Mouse (Mus musculus) myocyte (in vitro differentiated cells): ENCODE results near the gene Sparc. TPM values are rescaled to one million over a fixed set of nuclear protein-coding genes. Genes with fewer than 3 reads are reported as not detected.

Experiments used
- H3K27me3 ChIP-seq: one replicate; pipeline ENCODE4 v1.6.1; 2011; ENCODE audit not compliant: control insufficient read depth, insufficient read depth, insufficient read length
- H3K36me3 ChIP-seq: one replicate; pipeline ENCODE4 v1.6.1; 2011; ENCODE audit not compliant: control insufficient read depth, insufficient read depth
- H3K4me2 ChIP-seq: one replicate; pipeline ENCODE4 v1.6.1; 2011; ENCODE audit warnings: low read depth, control low read depth
- H3K4me3 ChIP-seq: one replicate; pipeline ENCODE4 v1.5.1; 2011; ENCODE audit warnings: mild to moderate bottlenecking, control low read depth, moderate library complexity
- H3K79me2 ChIP-seq: one replicate; pipeline ENCODE4 v1.6.1; 2011; ENCODE audit not compliant: control insufficient read depth, insufficient read depth
- H3ac ChIP-seq: one replicate; pipeline ENCODE4 v1.6.1; 2011; ENCODE audit not compliant: control insufficient read depth, insufficient read length
- CEBPB ChIP-seq: IDR thresholded peaks from 2 replicates; pipeline ENCODE4 v1.6.1; 2011; ENCODE audit warnings: mild to moderate bottlenecking, moderate library complexity; ENCODE audit not compliant: poor library complexity, insufficient read depth, severe bottlenecking
- E2F4 ChIP-seq: IDR thresholded peaks from one replicate; pipeline ENCODE4 v1.6.1; 2011; ENCODE audit warnings: mild to moderate bottlenecking, control low read depth, moderate library complexity; ENCODE audit not compliant: insufficient read depth
- MAX ChIP-seq: IDR thresholded peaks from one replicate; pipeline ENCODE4 v1.6.1; 2011; ENCODE audit warnings: low read depth, mild to moderate bottlenecking, control low read depth
- MYOD1 ChIP-seq, 3 experiments: IDR thresholded peaks; one replicate each; pipeline ENCODE4 v1.6.1; 2011; ENCODE audit warnings: control low read depth in 2 of 3, low read depth in 2 of 3, mild to moderate bottlenecking in 2 of 3, moderate library complexity in 1 of 3; ENCODE audit not compliant: insufficient read length in 2 of 3, control insufficient read depth in 1 of 3
- MYOG ChIP-seq, 3 experiments: IDR thresholded peaks; one replicate each; pipeline ENCODE4 v1.6.1; 2011; ENCODE audit warnings: control low read depth in 2 of 3, low read depth in 2 of 3, mild to moderate bottlenecking in 2 of 3; ENCODE audit not compliant: insufficient read length in 2 of 3, control insufficient read depth in 1 of 3, insufficient read depth in 1 of 3
- POLR2A ChIP-seq: IDR thresholded peaks from one replicate; pipeline ENCODE4 v1.6.1; 2011; ENCODE audit warnings: low read depth, mild to moderate bottlenecking, control low read depth, moderate library complexity; ENCODE audit not compliant: insufficient read length
- POLR2AphosphoS2 ChIP-seq: IDR thresholded peaks from one replicate; pipeline ENCODE4 v1.6.1; 2011; ENCODE audit warnings: low read depth, control low read depth; ENCODE audit not compliant: insufficient read length
- REST ChIP-seq: IDR thresholded peaks from one replicate; pipeline ENCODE4 v1.6.1; 2011; ENCODE audit warnings: mild to moderate bottlenecking, control low read depth, moderate library complexity; ENCODE audit not compliant: insufficient read depth, insufficient read length
- SRF ChIP-seq: IDR thresholded peaks from one replicate; pipeline ENCODE4 v1.6.1; 2011; ENCODE audit warnings: low read depth; ENCODE audit not compliant: control insufficient read depth, insufficient read length
- TCF12 ChIP-seq: IDR thresholded peaks from one replicate; pipeline ENCODE4 v1.6.1; 2011; ENCODE audit warnings: mild to moderate bottlenecking, control low read depth; ENCODE audit not compliant: poor library complexity, insufficient read depth, severe bottlenecking
- TCF3 ChIP-seq: IDR thresholded peaks from one replicate; pipeline ENCODE4 v1.6.1; 2011; ENCODE audit warnings: low read depth, control low read depth; ENCODE audit not compliant: insufficient read length
- USF1 ChIP-seq: IDR thresholded peaks from one replicate; pipeline ENCODE4 v1.6.1; 2011; ENCODE audit warnings: low read depth, mild to moderate bottlenecking, control low read depth, moderate library complexity
- polyA plus RNA-seq: library from polyadenylated mRNA; unstranded; fragments of >200 nt; fragmentation: generic; extraction: Trizol; gene quantifications from one replicate; pipeline ENCODE4 v1.2.1, GENCODE M21; 2012; ENCODE audit warnings: missing spikeins

The Sparc gene
- polyA plus RNA-seq, 1 experiment = 1,961 TPM

DNA sequence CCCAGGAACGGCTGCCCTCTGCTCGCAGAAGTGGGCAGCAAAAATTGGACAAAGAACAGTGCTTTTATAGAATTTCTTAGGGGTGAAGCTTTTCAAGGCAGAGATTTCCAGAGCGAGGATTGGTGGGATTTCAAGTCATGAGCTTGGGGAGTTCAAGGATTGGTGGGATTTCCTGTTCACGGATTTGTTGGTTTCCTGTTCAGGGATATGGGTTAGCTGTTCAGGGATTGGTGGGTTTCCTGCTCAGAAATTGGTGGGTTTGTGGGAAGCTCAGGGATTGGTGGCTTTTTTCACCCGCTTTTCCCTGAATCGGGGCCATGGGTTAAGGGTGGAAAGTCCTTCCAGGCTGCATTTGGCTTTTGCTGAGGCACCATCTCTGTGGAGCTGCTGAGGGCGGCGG is 35.4 kb downstream of the Sparc start:
- no peak for TF ChIP-seq POLR2A
- TF ChIP-seq TCF12 = no peak
- no peak overlapping the region for H3K4me2 ChIP-seq

DNA sequence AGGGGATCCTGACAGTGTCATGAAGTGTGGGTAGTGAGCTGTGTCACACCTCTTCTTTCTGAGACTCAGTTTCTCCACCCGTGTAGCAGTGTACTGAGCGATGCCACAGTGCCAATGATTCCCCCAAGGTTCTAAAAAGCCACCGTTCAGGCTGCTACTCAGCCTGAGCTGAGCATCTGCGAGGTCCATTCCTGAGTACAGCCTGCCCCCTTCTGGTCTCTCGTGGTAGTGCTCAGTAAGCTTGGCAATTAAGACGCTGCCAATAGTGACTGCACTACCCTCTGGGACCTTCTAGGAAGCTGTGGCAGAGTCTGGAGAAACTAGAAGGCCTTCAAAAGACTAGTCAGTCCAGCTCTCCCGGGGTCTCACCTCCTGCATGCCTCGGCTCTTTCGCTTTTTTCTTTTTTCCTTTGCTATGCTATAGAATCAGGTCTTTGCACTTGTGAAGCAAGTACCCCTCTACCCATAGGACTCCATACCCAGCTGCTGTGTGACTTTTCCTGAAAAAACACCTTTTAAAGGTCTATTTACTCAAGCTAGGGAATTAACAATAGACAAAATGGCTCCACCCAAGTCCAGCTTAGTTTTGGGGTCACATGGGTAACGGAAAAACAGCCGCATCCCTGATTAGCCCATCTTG is 36.4 kb downstream of the Sparc start:
- Histone ChIP-seq H3K4me2 (no peak overlapping the region), H3ac (no peak overlapping the region), H3K79me2 (no peaks in the 10 kb centered on the region), H3K27me3 (no peaks in the 10 kb centered on the region), H3K36me3 (no peaks in the 10 kb centered on the region), H3K4me3 (no peak overlapping the region)
- TF ChIP-seq POLR2A = no peak
- TF ChIP-seq TCF12 = no peak
- TF ChIP-seq REST = no peak
- no peak for TF ChIP-seq SRF
- no peak for TF ChIP-seq E2F4
- TF ChIP-seq USF1 = no peak
- TF ChIP-seq POLR2AphosphoS2 = no peak

More for the DNA sequence above, 35.4 kb downstream of the Sparc start:
- H3K27me3 ChIP-seq = no peaks in the 10 kb centered on the region
- H3ac ChIP-seq = no peak overlapping the region
- no peaks in the 10 kb centered on the region for H3K36me3 ChIP-seq
- H3K4me3 ChIP-seq = no peak overlapping the region
- no peaks in the 10 kb centered on the region for H3K79me2 ChIP-seq

DNA sequence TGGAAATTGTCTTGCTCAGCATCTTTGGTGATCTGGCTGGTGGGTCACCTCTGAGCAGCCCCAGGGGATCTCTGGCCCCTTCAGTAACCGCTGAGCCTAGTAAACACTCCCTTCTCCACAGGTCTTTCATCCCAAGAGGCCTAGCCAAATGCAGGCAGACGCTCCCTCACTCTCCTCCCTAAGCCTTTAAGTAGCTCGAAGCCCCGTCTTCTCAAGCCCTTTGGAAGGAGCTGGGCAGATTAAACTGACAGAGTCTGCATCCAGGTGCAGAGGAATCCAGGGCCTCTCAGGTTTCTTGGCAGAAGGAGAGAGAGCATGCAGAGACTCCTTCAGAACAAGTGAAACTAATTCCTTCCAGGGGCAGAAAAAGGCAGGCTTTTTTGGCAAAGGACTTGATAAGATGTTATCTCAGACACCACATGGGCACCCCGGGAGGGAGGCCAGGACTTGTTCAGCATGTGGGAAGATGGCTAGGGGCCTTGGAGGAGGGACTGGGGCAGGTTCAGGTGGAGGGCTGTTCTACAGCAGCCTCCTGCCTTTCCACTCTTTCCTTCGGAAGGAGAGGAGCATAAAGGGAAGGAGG is 39.4 kb downstream of the Sparc start:
- Histone ChIP-seq H3K4me2 (no peak overlapping the region), H3K36me3 (no peaks in the 10 kb centered on the region), H3K4me3 (no peak overlapping the region), H3K27me3 (no peaks in the 10 kb centered on the region), H3ac (no peak overlapping the region), H3K79me2 (no peaks in the 10 kb centered on the region)
- TF ChIP-seq MYOG (IDR thresholded peaks at IDR 0.05; ENCODE audit: control insufficient read depth in 1 of 3, insufficient read depth in 1 of 3, insufficient read length in 2 of 3, low read depth in 2 of 3) = no peak
- TF ChIP-seq TCF3 = no peak
- TF ChIP-seq MYOD1 (IDR thresholded peaks at IDR 0.05; ENCODE audit: control insufficient read depth in 1 of 3, insufficient read length in 2 of 3, low read depth in 2 of 3) = no peak
- no peak for TF ChIP-seq CEBPB
- TF ChIP-seq POLR2A = no peak
- no peak for TF ChIP-seq TCF12
- TF ChIP-seq REST = no peak

DNA sequence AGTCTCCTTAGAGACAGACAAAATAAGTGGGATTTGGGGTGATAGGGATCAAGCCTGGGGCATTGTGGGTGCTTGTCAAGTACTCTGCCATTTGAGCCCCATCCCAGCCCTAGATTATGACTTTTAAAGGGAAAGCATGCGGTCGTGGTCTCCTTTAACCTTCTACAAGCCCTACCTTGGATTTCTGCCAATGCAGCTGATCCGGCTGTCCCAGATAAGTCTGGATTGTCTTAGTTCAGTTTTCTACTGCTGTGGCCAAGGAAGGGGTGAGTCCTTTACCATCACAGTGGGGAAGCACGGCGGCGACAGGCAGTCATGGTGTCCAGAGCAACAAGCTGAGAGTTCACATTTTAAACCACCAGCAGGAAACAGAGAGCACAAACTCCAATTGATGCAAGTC is 42.1 kb downstream of the Sparc start:
- Histone ChIP-seq H3K4me2 (no peak overlapping the region), H3ac (no peak overlapping the region), H3K27me3 (no peaks in the 10 kb centered on the region), H3K79me2 (no peaks in the 10 kb centered on the region), H3K36me3 (no peaks in the 10 kb centered on the region), H3K4me3 (no peak overlapping the region)
- TF ChIP-seq SRF (no peak), TCF12 (no peak), MAX (no peak), USF1 (no peak), REST (no peak), POLR2AphosphoS2 (no peak), TCF3 (no peak), POLR2A (no peak), CEBPB (no peak)

DNA sequence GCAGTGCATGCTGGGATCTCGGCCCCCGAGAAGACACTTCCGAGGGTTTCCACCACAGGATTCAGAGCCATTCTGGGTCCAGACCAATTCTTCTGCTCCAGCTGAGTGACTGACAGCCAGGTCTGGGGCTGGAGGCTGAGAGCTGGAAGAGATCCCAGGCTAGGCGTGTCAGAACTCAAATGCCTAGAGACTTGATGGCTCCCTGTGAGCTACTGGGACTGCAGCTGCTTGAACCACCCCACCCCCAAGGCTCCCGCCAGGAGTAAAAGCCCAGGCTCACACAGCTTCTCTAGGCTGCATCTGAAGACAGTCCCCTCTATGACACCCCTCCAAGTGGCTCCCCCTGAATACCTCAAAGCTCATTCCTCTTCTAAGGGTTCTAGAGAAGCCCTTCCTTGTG is 44.6 kb downstream of the Sparc start:
- H3K36me3 ChIP-seq = no peaks in the 10 kb centered on the region
- no peaks in the 10 kb centered on the region for H3K79me2 ChIP-seq
- H3K4me3 ChIP-seq = no peak overlapping the region
- H3K4me2 ChIP-seq = peak overlapping the region; percentile 68
- TF ChIP-seq TCF12 (peak; percentile 52), SRF (no peak), POLR2A (no peak), MYOG (IDR thresholded peaks at IDR 0.05; ENCODE audit: control insufficient read depth in 1 of 3, insufficient read depth in 1 of 3, insufficient read length in 2 of 3, low read depth in 2 of 3) (peak in 2 of 3 experiments; percentile 27 to 75), E2F4 (no peak), MYOD1 (IDR thresholded peaks at IDR 0.05; ENCODE audit: control insufficient read depth in 1 of 3, insufficient read length in 2 of 3, low read depth in 2 of 3) (peak in 2 of 3 experiments; percentile 35 to 87), POLR2AphosphoS2 (no peak)
- H3K27me3 ChIP-seq = no peaks in the 10 kb centered on the region
- H3ac ChIP-seq = no peak overlapping the region
